ENCODE assay signal across 19 mouse cellular contexts in the genomic region with DNA sequence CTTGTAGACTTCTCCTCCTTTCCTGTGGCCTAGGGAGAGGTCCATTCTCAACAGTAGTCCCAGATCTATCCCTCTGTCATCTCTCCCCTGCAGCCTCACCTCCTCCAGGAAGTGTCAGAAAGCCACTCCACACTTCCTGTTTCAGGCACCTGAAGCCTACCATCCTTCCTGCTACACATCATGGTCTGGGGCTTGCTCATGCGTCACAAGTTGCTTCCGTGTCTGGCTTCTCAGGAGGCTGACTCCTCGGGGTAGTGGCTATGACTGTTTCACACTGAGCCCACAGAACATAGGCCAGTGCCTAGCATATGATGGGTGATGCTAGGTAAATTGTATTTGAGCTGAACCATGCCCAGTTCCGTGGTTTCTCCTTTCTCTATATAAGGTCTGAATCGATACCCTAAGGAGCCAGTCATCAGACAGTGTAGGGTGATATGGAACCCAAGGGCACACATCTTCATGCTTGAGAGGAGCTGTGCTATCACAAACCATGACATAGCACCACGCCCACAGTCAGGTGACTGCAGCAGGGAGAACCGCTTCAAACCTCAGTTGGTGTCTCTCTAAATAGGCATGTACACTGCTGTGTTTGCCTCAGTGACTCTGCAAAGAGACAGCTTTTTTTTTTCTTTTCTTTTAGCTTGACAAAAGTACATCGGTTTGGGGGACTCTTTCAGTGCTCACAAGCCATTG.
DNase-seq lines count a peak whose midpoint lies in the region; ATAC-seq and TF ChIP-seq lines count a peak whose summit lies in the region.
"Had no signal": no experiment of that assay in that cellular context is flagged by ENCODE, and none has a peak within 500 bp of the region (broad histone marks: within the 10 kb centered on the region; RNA-seq: fewer than 3 reads in every experiment).

No protein-coding gene starts in this region.

- ATAC-seq in lung, postnatal 0 days = no peak
- ATAC-seq: forebrain, embryonic 13.5 days; intestine, postnatal 0 days; midbrain, embryonic 15.5 days had no signal

- no peak for TF ChIP-seq EP300 in lung, postnatal 0 days (IDR thresholded peaks at IDR 0.05)

- intact Hi-C loops in left cerebral cortex, postnatal 10 days (cut with DNase I) = no loop called here
- intact Hi-C loops in gastrocnemius, adult 2 months (cut with DNase I) = no loop called here

- H3K9ac ChIP-seq in lung, postnatal 0 days (replicated peaks; ENCODE audit: low read depth) = no peak overlapping the region
- H3K9ac ChIP-seq: forebrain, embryonic 13.5 days; liver, embryonic 13.5 days; midbrain, embryonic 15.5 days; neural tube, embryonic 12.5 days had no signal

- no peak overlapping the region for H3K4me2 ChIP-seq in lung, postnatal 0 days (replicated peaks; ENCODE audit: low read depth, low read length)
- H3K4me2 ChIP-seq: forebrain, embryonic 13.5 days; liver, embryonic 13.5 days; midbrain, embryonic 15.5 days; neural tube, embryonic 12.5 days had no signal

- H3K36me3 ChIP-seq in lung, postnatal 0 days (ENCODE audit: insufficient read depth, low read length) = no peaks in the 10 kb centered on the region
- H3K36me3 ChIP-seq: hindbrain, embryonic 10.5 days; liver, embryonic 13.5 days; midbrain, embryonic 15.5 days; neural tube, embryonic 12.5 days had no signal

- TF ChIP-seq CTCF in lung, postnatal 0 days (IDR thresholded peaks at IDR 0.05) = no peak
- TF ChIP-seq CTCF in gastrocnemius, adult 2 months (IDR thresholded peaks at IDR 0.05) = no peak

- no peaks in the 10 kb centered on the region for H3K9me3 ChIP-seq in lung, postnatal 0 days (ENCODE audit: low read length)
- H3K9me3 ChIP-seq: forebrain, embryonic 13.5 days; hindbrain, embryonic 10.5 days; liver, embryonic 13.5 days; midbrain, embryonic 15.5 days; neural tube, embryonic 12.5 days had no signal

- DNase-seq in lung, adult 18-20 months = peak; percentile 2 to 7
- no peak for DNase-seq in lung, postnatal 0 days (ENCODE audit: low spot score)
- peak; percentile 55 for DNase-seq in T-cell, adult 2 months (ENCODE audit: low spot score)
- DNase-seq in naive thymus-derived CD4-positive, alpha-beta T cell, adult 2 months (ENCODE audit: low read depth) = peak; percentile 43
- DNase-seq in thymus, postnatal 14 days = peak; percentile 10
- DNase-seq in embryo, embryonic 10.5 days (ENCODE audit: low spot score) = no peak
- DNase-seq in left cerebral cortex, postnatal 10 days (ENCODE audit: extremely low spot score in 1 of 2, low spot score in 2 of 2) = no peak
- no peak for DNase-seq in gastrocnemius, adult 2 months
- DNase-seq: adrenal gland, postnatal 14 days; cerebellum, adult 9-11 months; heart, adult 11 months; kidney, postnatal 14 days; liver, embryonic 13.5 days; lung, postnatal 4 days had no signal

- H3K27me3 ChIP-seq in lung, postnatal 0 days (replicated peaks; ENCODE audit: insufficient read depth, low read length) = no peaks in the 10 kb centered on the region
- H3K27me3 ChIP-seq: forebrain, embryonic 13.5 days; liver, embryonic 13.5 days; midbrain, embryonic 15.5 days; neural tube, embryonic 12.5 days had no signal

- no peaks in the 10 kb centered on the region for H3K4me1 ChIP-seq in lung, postnatal 0 days (ENCODE audit: insufficient read depth, low read depth, low read length)
- H3K4me1 ChIP-seq: forebrain, embryonic 13.5 days; hindbrain, embryonic 10.5 days; liver, embryonic 13.5 days; midbrain, embryonic 15.5 days; neural tube, embryonic 12.5 days had no signal

- H3K4me3 ChIP-seq in lung, postnatal 0 days (ENCODE audit: low read depth, low read length) = no peak overlapping the region
- H3K4me3 ChIP-seq in gastrocnemius, adult 2 months = no peak overlapping the region
- H3K4me3 ChIP-seq: forebrain, embryonic 13.5 days; hindbrain, embryonic 10.5 days; liver, embryonic 13.5 days; midbrain, embryonic 15.5 days; neural tube, embryonic 12.5 days had no signal

- H3K27ac ChIP-seq in lung, postnatal 0 days (ENCODE audit: low read length) = no peak overlapping the region
- no peak overlapping the region for H3K27ac ChIP-seq in gastrocnemius, adult 2 months
- H3K27ac ChIP-seq: forebrain, embryonic 13.5 days; hindbrain, embryonic 10.5 days; liver, embryonic 13.5 days; midbrain, embryonic 15.5 days; neural tube, embryonic 12.5 days had no signal

- 73% methylated on average over 8 of the region's 8 CpGs for WGBS in lung, postnatal 0 days

Comparison
In these comparisons a context has a peak if more than half of its experiments do, and no peak if none do; other contexts are left out.
1. DNase-seq: peak in lung, adult 18-20 months (2 of 2), T-cell, adult 2 months (single experiment), naive thymus-derived CD4-positive, alpha-beta T cell, adult 2 months (single experiment) and thymus, postnatal 14 days (single experiment); none in lung, postnatal 0 days (single experiment), embryo, embryonic 10.5 days (single experiment), left cerebral cortex, postnatal 10 days (0 of 2) and gastrocnemius, adult 2 months (single experiment).